Mouse (Mus musculus) layer of hippocampus, adult 18-20 months (tissue): Measurements from ENCODE around the gene Ctsw. TPM values are rescaled to one million over a fixed set of nuclear protein-coding genes. Genes with fewer than 3 reads are reported as not detected.

Experiments used
- total RNA-seq, 2 experiments: library from RNA; stranded (reverse); gene quantifications; 2 replicates each; pipeline ENCODE4 v1.2.3; 2021

Gene Ctsw
- total RNA-seq, 2 experiments from 2014 or later = not detected

Other genes starting within 250 kb of the Ctsw start
- 10 to 100 TPM; 52.1 to 52.5 TPM for gene Pacs1, start 195.4 kb downstream of the Ctsw start, total RNA-seq
- gene Sf3b2, start 173.1 kb downstream of the Ctsw start, total RNA-seq = 100 to 1,000 TPM; 215 to 219 TPM
- 100 to 1,000 TPM; 102 to 107 TPM for gene Gal3st3, start 170.2 kb downstream of the Ctsw start, total RNA-seq
- gene Catsper1, start 132.8 kb downstream of the Ctsw start, total RNA-seq = not detected
- gene Cst6, start 118.9 kb downstream of the Ctsw start, total RNA-seq = 10 to 100 TPM in 1 of 2 experiments, 1 to 10 TPM in 1; 8.6 to 10.4 TPM
- 10 to 100 TPM; 20.2 to 22.0 TPM for gene Eif1ad, start 101.8 kb downstream of the Ctsw start, total RNA-seq
- 10 to 100 TPM; 80.7 to 87.6 TPM for gene Banf1, start 101.3 kb downstream of the Ctsw start, total RNA-seq
- 100 to 1,000 TPM in 1 of 2 experiments, 10 to 100 TPM in 1; 96.9 to 117 TPM for gene Sart1, start 79.8 kb downstream of the Ctsw start, total RNA-seq
- under 1 TPM; 0.30 TPM for gene Tsga10ip, start 66.0 kb downstream of the Ctsw start, total RNA-seq
- 100 to 1,000 TPM; 347 to 383 TPM for gene Drap1, start 43.5 kb downstream of the Ctsw start, total RNA-seq
- gene AI837181, start 43.4 kb downstream of the Ctsw start, total RNA-seq = 10 to 100 TPM; 74.7 to 75.3 TPM
- not detected for gene Fosl1, start 21.0 kb downstream of the Ctsw start, total RNA-seq
- 10 to 100 TPM; 36.5 to 37.0 TPM for gene Ccdc85b, start 10.6 kb downstream of the Ctsw start, total RNA-seq
- 10 to 100 TPM; 95.7 to 97.4 TPM for gene Fibp, start 7.9 kb downstream of the Ctsw start, total RNA-seq
- 10 to 100 TPM; 11.6 to 13.1 TPM for gene Efemp2, start 5.4 kb upstream of the Ctsw start, total RNA-seq
- 10 to 100 TPM; 28.3 to 28.4 TPM for gene Mus81, start 19.9 kb upstream of the Ctsw start, total RNA-seq
- 1,000 to 10,000 TPM; 1,259 to 1,272 TPM for gene Cfl1, start 21.9 kb upstream of the Ctsw start, total RNA-seq
- 1 to 10 TPM; 4.3 to 6.4 TPM for gene 1700020D05Rik, start 35.3 kb upstream of the Ctsw start, total RNA-seq
- gene Snx32, start 42.0 kb upstream of the Ctsw start, total RNA-seq = 10 to 100 TPM; 79.9 to 85.2 TPM
- not detected for gene Ovol1, start 92.1 kb upstream of the Ctsw start, total RNA-seq
- gene Ap5b1, start 99.5 kb upstream of the Ctsw start, total RNA-seq = 1 to 10 TPM; 6.4 to 6.5 TPM
- 10 to 100 TPM; 72.0 to 79.8 TPM for gene Rnaseh2c, start 133.4 kb upstream of the Ctsw start, total RNA-seq
- gene Kat5, start 141.7 kb upstream of the Ctsw start, total RNA-seq = 10 to 100 TPM; 78.7 to 86.3 TPM
- gene Rela, start 169.0 kb upstream of the Ctsw start, total RNA-seq = 10 to 100 TPM; 16.2 to 21.1 TPM
- gene Sipa1, start 195.2 kb upstream of the Ctsw start, total RNA-seq = 10 to 100 TPM; 16.5 to 17.3 TPM
- gene Map3k11, start 220.2 kb upstream of the Ctsw start, total RNA-seq = 10 to 100 TPM; 17.6 to 18.1 TPM
- gene Pcnx3, start 220.4 kb upstream of the Ctsw start, total RNA-seq = 10 to 100 TPM; 58.3 to 68.6 TPM
- not detected for gene Kcnk7, start 235.9 kb upstream of the Ctsw start, total RNA-seq